Mouse (Mus musculus): ENCODE data around the gene Entr1. TPM values are rescaled to one million over a fixed set of nuclear protein-coding genes. Genes with fewer than 3 reads are reported as not detected.

Gene Entr1
- polyA plus RNA-seq, 1 experiment from 2014 or later: 179 TPM

DNA sequence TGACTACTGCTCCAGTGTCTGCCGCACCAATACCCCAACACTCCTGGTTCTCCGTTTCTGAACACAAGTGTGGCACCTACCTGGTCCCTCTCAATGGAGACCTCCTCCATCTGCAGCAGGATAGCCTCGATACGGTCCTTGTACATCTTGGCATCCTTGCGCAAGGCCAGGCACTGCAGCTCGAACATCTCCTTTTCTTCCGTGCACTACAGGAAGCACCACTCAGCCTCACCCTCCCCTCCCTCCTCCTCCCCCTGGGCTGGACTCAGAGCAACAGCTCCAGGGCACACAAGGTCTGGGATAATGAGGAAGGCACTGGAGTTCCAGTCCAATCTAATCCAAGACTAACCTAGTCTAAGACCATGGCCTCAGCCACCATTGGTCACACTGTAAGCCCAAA is 32.4 kb downstream of the Entr1 start:
- H3K4me2 ChIP-seq (replicated peaks): no peak overlapping the region
- 78% methylated on average over 7 of the region's 7 CpGs for WGBS
- ATAC-seq (ENCODE audit: low FRiP score): no peak
- H3K9ac ChIP-seq: no peak overlapping the region
- no peak overlapping the region for H3K27ac ChIP-seq
- no peaks in the 10 kb centered on the region for H3K9me3 ChIP-seq (replicated peaks)
- H3K27me3 ChIP-seq: no peaks in the 10 kb centered on the region
- no peak overlapping the region for H3K4me3 ChIP-seq
- peaks cover 7% of the 10 kb centered on the region; the same call in 1 of the 2 replicates for H3K36me3 ChIP-seq
- peaks cover 18% of the 10 kb centered on the region for H3K4me1 ChIP-seq

DNA sequence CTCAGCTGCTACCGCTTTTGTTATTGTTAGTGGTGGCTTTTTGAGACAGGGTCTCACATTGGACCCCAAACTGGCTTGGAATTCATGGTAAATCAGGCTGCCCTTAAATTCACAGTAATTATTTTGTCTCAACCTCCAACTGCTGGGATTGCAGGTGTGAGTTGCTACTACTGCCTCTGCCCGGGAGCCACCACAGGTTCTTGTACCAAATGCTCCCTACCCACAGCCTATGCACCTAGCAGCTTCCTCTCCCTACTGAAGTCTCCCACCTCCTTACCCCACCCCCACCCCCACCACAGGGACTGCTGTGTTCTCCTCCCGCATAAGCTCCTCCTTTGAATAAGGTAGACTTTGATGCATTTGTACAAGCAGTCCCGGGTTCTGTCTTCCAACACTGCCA is 32.9 kb downstream of the Entr1 start:
- H3K27me3 ChIP-seq: no peaks in the 10 kb centered on the region
- H3K27ac ChIP-seq: no peak overlapping the region
- ATAC-seq (ENCODE audit: low FRiP score): no peak
- no peaks in the 10 kb centered on the region for H3K9me3 ChIP-seq (replicated peaks)
- no peak overlapping the region for H3K4me3 ChIP-seq
- H3K4me1 ChIP-seq: peaks cover 20% of the 10 kb centered on the region
- WGBS: 86% methylated on average over 4 of the region's 4 CpGs
- no peak overlapping the region for H3K9ac ChIP-seq
- H3K36me3 ChIP-seq: peaks cover 5% of the 10 kb centered on the region; the same call in 1 of the 2 replicates
- no peak overlapping the region for H3K4me2 ChIP-seq (replicated peaks)

DNA sequence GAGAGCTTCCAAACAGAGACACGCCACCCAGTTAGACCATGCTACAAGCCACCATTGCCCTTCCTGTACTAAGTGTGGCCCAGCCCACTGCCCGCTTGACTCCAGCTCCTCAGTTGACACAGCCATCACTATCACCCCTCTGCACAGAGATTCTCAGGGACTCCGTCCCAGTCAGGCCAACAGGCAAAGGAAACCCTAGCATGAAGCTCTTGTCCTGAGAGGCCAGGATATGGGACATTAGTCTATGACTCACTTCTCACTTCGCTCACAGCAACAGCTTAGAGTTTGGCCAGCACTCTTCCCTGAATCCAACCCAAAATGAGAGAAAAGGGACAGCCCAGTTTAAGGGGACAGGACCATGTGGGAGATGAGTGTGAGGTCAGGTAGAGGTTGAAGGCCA is 34.7 kb downstream of the Entr1 start:
- Histone ChIP-seq H3K27me3 (no peaks in the 10 kb centered on the region), H3K4me3 (no peak overlapping the region), H3K4me1 (peaks cover 30% of the 10 kb centered on the region), H3K4me2 (replicated peaks) (no peak overlapping the region), H3K9ac (0 out of 2 replicates have a peak overlapping the region, but pooled peaks have one; percentile 13), H3K36me3 (peaks cover 9% of the 10 kb centered on the region), H3K9me3 (replicated peaks) (no peaks in the 10 kb centered on the region), H3K27ac (no peak overlapping the region)
- 92% methylated on average over 4 of the region's 4 CpGs for WGBS
- no peak for ATAC-seq (ENCODE audit: low FRiP score)

DNA sequence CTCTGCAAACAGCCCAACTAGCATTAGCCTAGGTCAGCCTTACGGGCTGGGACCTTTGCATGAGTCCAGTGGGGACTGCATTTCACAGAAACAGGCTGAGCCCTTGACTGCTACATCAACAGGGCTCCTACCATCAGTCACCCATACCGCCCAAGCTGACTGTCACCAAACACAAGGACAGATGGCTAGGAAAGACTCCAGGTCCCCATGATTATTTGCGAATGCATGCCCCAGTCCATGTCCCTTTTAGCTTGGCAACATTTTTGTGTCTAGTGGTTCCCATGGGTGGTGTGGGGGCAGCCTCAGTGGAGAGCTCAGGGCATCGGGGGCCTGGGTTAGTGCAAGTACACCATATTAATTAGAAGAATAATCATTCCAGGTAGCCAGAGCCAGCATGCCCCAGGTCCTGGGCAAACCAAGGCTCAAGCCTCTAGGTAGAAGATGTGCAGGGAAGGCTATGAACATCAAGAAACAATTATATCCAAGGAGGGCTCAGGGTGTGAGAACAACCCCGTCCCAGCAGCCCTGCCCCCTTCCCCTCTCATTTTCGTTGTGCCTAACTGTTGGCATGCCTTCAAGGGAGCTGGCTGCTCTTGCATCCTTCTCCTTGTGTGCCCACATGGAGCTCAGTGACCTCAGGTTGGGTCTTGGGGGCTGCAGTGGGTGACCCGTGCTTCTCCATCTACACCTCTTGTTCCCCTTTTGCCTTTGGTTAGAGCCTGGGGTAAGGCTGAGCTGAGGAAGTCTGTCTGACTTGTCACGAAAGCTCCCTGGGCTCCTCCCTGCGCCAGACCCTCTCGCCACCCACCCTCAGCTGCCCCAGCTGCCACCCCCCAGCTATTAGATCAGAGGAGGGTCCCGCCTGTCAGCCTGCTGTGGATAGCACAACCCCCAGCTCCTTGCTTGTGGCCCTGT is 35.8 kb downstream of the Entr1 start:
- ATAC-seq (ENCODE audit: low FRiP score): no peak
- H3K27ac ChIP-seq: no peak overlapping the region
- WGBS: 83% methylated on average over 11 of the region's 11 CpGs
- peak overlapping the region; percentile 96 for H3K4me2 ChIP-seq (replicated peaks)
- no peaks in the 10 kb centered on the region for H3K27me3 ChIP-seq
- H3K4me1 ChIP-seq: peaks cover 30% of the 10 kb centered on the region
- no peaks in the 10 kb centered on the region for H3K9me3 ChIP-seq (replicated peaks)
- peak overlapping the region; percentile 91 for H3K9ac ChIP-seq
- peak overlapping the region; percentile 78 for H3K4me3 ChIP-seq
- peaks cover 20% of the 10 kb centered on the region for H3K36me3 ChIP-seq

DNA sequence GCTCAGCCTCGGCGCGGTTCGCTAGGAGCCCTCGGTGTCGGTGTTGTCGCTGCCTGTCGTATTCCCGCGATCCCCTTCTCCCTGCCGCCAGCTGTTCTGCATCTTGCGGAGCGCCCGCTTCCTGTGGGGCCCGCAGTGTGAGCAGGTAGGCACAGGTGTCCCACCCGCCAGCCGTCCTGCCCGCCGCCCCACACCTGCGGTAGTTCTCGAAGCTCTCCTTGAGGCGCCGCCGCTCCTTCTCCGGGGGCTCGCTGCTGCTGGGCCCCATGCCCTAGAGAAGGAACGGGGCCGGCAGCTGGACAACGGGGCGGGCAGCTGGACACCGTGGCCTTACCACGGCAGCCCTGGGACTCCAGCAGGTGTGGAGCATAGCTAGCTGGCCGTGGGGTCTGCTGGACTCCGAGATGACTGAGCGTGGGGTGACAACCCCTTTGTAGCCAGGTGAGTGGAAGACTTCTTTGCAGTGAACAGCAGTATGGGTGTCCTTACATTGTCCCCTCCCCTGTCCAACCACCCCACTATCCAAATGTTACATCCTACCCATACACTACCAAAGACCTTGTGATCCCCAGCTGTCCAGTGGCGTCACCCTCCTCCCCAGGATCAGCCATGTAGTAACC is 36.7 kb downstream of the Entr1 start:
- peak overlapping the region; percentile 78 for H3K4me3 ChIP-seq
- no peaks in the 10 kb centered on the region for H3K27me3 ChIP-seq
- peaks cover 29% of the 10 kb centered on the region for H3K36me3 ChIP-seq
- peaks cover 26% of the 10 kb centered on the region for H3K4me1 ChIP-seq
- ATAC-seq (ENCODE audit: low FRiP score): peak; percentile 41
- peak overlapping the region; percentile 75 for H3K27ac ChIP-seq
- peak overlapping the region; percentile 96 for H3K4me2 ChIP-seq (replicated peaks)
- H3K9me3 ChIP-seq (replicated peaks): no peaks in the 10 kb centered on the region
- H3K9ac ChIP-seq: peak overlapping the region; percentile 91
- 2% methylated on average over 36 of the region's 36 CpGs for WGBS

DNA sequence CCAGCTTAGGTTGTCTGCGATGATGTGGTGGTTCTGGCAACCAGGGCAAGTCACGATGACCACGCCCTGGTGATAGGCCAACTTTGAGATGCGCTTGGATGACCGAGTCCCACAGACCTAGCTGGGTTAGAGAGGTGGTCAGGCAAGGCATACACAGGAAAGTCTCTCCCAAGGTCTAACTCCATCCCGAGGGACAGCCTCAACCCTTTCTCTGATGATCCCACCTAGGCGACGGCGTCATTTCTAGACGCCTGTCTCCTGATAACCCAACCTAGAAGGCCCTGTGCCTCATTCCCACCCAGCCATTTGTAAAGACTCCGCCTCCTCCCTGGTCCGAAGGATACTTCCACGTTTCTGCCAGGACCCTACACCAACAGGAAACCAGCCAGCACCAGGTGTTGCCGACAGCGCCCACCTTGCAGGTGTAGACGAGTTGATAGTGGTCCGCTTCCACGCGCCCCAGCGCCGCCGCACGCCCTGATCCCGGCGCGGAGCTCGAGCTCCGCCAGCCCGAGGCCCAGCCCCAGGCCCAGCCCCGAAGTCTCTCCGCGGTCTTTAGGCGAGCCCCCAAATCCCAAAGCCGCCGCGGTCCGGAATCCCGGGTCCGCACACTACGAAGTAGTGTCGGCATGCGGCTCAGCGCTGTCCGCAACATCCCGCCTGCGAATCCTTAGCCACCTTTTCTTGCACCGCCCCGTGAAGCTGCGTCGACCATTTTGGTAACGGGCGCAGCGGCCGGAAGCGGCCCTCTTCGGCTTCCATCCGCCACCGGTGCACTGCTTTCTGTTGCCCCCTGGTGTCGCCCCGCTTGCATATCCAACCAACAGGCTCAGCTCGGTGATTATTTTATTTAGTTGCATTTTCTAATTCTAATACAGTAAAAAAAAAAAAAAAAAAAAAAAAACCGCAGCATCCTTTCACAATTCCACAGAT is 37.5 kb downstream of the Entr1 start, which contains the start of gene Dnlz:
Gene Dnlz, minus strand, starts transcription at position 753 of the 933 bp plus-strand sequence.
- Histone ChIP-seq H3K4me2 (replicated peaks) (peak within 1 kb of the TSS; percentile 96), H3K4me3 (peak within 1 kb of the TSS; percentile 78), H3K36me3 (peaks cover 37% of the 10 kb centered on the region), H3K4me1 (peaks cover 26% of the 10 kb centered on the region), H3K9me3 (replicated peaks) (no peaks in the 10 kb centered on the region), H3K27ac (peak within 1 kb of the TSS; percentile 88), H3K9ac (peak within 1 kb of the TSS; percentile 91), H3K27me3 (no peaks in the 10 kb centered on the region)
- ATAC-seq (ENCODE audit: low FRiP score): peak; percentile 79
- 3% methylated on average over 62 of the region's 62 CpGs for WGBS

DNA sequence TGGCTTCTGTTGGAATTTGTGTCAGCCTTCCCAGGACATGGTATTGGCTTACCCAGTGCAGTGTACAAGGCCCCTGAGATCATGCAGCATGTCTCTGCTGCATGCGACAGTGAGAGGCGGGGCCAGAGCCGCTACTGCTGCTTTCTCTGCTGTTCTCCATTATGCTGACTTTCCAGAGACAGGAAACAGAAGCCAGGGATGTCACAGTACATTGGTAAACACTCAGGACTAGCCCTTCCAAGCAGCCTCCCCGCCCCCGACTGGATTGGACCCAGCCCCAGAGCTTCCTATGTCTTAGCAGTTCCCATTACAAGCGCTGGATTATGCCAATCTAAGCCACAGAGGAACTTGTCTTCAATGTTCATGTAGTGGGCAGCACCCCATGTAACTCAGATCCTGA is 40.9 kb downstream of the Entr1 start:
- Histone ChIP-seq H3K9me3 (replicated peaks) (no peaks in the 10 kb centered on the region), H3K27me3 (no peaks in the 10 kb centered on the region), H3K9ac (no peak overlapping the region), H3K36me3 (peaks cover 71% of the 10 kb centered on the region), H3K4me2 (replicated peaks) (no peak overlapping the region), H3K27ac (peak overlapping the region; percentile 7; the same call in 1 of the 2 replicates), H3K4me1 (peaks cover 21% of the 10 kb centered on the region), H3K4me3 (no peak overlapping the region)
- ATAC-seq (ENCODE audit: low FRiP score): no peak
- WGBS: 72% methylated on average over 6 of the region's 6 CpGs

DNA sequence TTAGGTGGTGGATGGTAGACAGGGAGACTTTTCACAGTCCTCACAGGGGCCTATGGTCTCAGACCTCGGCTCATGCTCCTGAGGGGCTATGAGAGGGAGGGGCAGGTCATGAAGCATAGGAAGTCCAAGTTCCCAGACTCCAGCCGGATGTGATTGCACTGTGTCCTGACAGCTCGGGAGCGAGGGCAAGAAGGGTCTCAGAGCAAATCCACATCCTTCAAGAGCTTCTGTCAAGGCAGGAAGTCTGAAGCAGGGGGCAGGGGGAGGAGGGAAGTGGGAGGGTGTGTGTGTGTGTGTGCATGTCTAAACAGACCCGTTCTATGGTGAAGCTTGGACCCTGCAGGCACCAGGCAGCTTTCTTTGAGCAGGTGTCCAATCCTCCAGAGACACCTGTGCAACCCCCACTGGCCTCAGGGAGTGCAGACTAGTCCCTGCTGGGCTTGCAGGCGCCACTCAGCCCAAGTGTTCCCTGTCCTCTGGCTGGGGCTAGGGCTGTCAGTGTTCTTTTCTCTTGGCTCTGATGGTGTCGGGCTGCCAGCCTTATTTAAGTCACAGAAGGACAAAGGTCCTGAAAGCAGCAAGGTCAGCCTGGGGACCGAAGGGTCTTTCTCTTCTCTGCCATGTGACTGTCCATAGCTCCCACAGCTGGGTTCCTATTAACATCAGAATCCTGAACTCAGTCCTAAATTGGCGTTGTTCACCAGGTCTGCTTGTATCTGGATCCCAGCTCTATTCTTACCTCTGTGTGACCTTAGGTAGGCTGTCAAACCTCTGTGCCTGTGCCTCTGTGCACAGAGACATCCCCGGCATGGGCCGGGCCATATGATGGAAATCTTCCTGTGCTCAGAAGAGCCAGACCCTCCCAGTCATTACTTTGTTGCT is 46.3 kb downstream of the Entr1 start:
- Histone ChIP-seq H3K4me1 (no peaks in the 10 kb centered on the region), H3K9ac (no peak overlapping the region), H3K36me3 (peaks cover 95% of the 10 kb centered on the region), H3K4me2 (replicated peaks) (no peak overlapping the region), H3K27me3 (no peaks in the 10 kb centered on the region), H3K27ac (no peak overlapping the region), H3K9me3 (replicated peaks) (no peaks in the 10 kb centered on the region), H3K4me3 (no peak overlapping the region)
- no peak for ATAC-seq (ENCODE audit: low FRiP score)
- 72% methylated on average over 11 of the region's 11 CpGs for WGBS

DNA sequence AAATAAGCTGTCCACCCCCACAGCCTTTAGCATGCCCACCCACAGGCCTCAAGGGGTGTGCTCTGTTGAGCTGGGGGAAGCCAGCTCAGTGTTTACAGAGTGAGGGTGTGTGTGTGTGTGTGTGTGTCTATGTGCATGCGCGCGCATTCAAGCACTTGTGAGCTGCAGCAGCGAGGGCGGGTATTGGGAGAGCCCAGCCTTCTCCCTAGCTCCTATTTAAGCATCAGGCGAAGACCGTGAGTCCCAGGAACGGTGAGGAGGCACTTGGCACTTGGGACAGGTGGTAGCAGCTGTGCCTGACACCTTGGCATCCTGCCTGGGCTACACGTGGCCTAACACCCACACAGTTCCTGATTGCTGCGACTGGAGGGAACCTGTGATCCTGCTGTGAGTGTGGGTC is 47.1 kb downstream of the Entr1 start:
- H3K4me1 ChIP-seq: no peaks in the 10 kb centered on the region
- no peak overlapping the region for H3K4me2 ChIP-seq (replicated peaks)
- H3K27ac ChIP-seq: peak overlapping the region; percentile 30; the same call in 1 of the 2 replicates
- no peak for ATAC-seq (ENCODE audit: low FRiP score)
- H3K9me3 ChIP-seq (replicated peaks): no peaks in the 10 kb centered on the region
- H3K27me3 ChIP-seq: no peaks in the 10 kb centered on the region
- H3K36me3 ChIP-seq: peaks cover 87% of the 10 kb centered on the region
- no peak overlapping the region for H3K4me3 ChIP-seq
- H3K9ac ChIP-seq: 0 out of 2 replicates have a peak overlapping the region, but pooled peaks have one; percentile 2
- 83% methylated on average over 10 of the region's 10 CpGs for WGBS

DNA sequence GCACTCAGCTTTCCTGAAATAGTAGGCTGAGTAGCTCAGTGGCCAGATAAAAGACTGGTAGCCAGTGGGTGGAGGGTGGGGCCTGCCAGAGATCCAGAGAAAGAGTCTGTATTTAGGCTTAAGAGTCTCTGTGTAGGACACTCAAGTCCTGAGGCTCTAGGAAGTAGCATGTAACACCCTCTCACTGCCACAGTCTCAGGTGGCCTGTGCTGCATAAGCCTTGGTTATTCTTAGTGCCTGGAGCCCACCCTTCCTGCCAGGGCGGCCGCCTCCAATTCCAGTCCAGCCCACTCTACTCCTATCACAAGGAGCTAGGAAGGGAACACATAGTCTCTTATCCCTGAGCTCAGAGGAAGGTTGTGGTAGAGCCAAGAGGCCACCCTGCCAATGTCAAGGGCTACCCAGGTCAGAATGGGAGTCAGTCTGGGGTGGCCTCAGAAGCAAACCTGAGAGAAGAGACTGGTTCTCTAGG is 47.6 kb downstream of the Entr1 start:
- Histone ChIP-seq H3K9ac (no peak overlapping the region), H3K4me3 (no peak overlapping the region), H3K4me2 (replicated peaks) (no peak overlapping the region), H3K27me3 (no peaks in the 10 kb centered on the region), H3K9me3 (replicated peaks) (no peaks in the 10 kb centered on the region), H3K27ac (no peak overlapping the region), H3K4me1 (no peaks in the 10 kb centered on the region), H3K36me3 (peaks cover 82% of the 10 kb centered on the region)
- WGBS: 91% methylated on average over 2 of the region's 2 CpGs
- no peak for ATAC-seq (ENCODE audit: low FRiP score)

DNA sequence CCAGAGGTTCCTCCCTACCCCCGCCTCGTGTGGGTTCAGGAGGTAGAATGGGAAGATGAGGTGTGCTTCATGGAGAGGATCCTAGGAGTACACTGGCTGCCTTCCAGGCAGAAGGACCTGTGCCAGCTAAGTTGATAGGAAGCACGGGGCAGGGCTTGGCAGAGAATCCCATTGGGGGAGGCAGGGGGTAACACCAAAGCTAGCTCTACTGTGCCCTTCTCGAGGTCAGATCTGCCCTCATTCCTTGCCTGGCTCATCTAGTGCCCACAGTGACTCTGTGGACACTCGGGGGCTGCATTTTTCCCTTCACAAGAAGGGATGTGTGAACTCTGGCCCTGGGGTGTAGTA is 49.9 kb downstream of the Entr1 start:
- no peak for ATAC-seq (ENCODE audit: low FRiP score)
- peaks cover 59% of the 10 kb centered on the region for H3K36me3 ChIP-seq
- no peak overlapping the region for H3K4me3 ChIP-seq
- H3K27ac ChIP-seq: no peak overlapping the region
- H3K4me1 ChIP-seq: no peaks in the 10 kb centered on the region
- H3K9ac ChIP-seq: no peak overlapping the region
- no peaks in the 10 kb centered on the region for H3K27me3 ChIP-seq
- H3K4me2 ChIP-seq (replicated peaks): no peak overlapping the region
- H3K9me3 ChIP-seq (replicated peaks): no peaks in the 10 kb centered on the region
- WGBS: 94% methylated on average over 5 of the region's 5 CpGs

All from hindbrain, embryonic 12.5 days (tissue).